In genomic region chr7:74357027-74357426, GRCm38 (mm10) we compare ENCODE assay signal across 10 mouse cellular contexts.
DNase-seq lines count a peak whose midpoint lies in the region; ATAC-seq and TF ChIP-seq lines count a peak whose summit lies in the region.
"Had no signal": no experiment of that assay in that cellular context is flagged by ENCODE, and none has a peak within 500 bp of the region (broad histone marks: within the 10 kb centered on the region; RNA-seq: fewer than 3 reads in every experiment).

No protein-coding gene starts in this region.

- TF ChIP-seq CTCF in lung, embryonic 14.5 days (IDR thresholded peaks at IDR 0.05; ENCODE audit: low read depth), result peak; percentile 65
- TF ChIP-seq CTCF in cortical plate, adult 2 months (IDR thresholded peaks at IDR 0.05; ENCODE audit: extremely low read depth, insufficient read depth, low read length), result peak; percentile 30; the same call in 1 of the 2 replicates
- peak; percentile 83 for TF ChIP-seq CTCF in midbrain, postnatal 0 days (IDR thresholded peaks at IDR 0.05)

- no peak for TF ChIP-seq POLR2A in cortical plate, adult 2 months (IDR thresholded peaks at IDR 0.05; ENCODE audit: extremely low read depth, insufficient read depth, low read length)

- no peak overlapping the region for H3K27ac ChIP-seq in embryonic facial prominence, embryonic 11.5 days (replicated peaks; ENCODE audit: low read depth, low read length)
- no peak overlapping the region for H3K27ac ChIP-seq in embryonic facial prominence, embryonic 10.5 days (replicated peaks)
- no peak overlapping the region for H3K27ac ChIP-seq in lung, embryonic 14.5 days (ENCODE audit: low read depth)
- no peak overlapping the region for H3K27ac ChIP-seq in cortical plate, adult 2 months (ENCODE audit: insufficient read depth, low read length)
- no peak overlapping the region for H3K27ac ChIP-seq in midbrain, postnatal 0 days (ENCODE audit: low read depth, low read length)
- no peak overlapping the region for H3K27ac ChIP-seq in heart, embryonic 10.5 days
- H3K27ac ChIP-seq: macrophage had no signal

- H3K4me2 ChIP-seq in embryonic facial prominence, embryonic 11.5 days (ENCODE audit: low read depth, low read length), result no peak overlapping the region
- H3K4me2 ChIP-seq in lung, embryonic 14.5 days, result no peak overlapping the region
- no peak overlapping the region for H3K4me2 ChIP-seq in midbrain, postnatal 0 days (ENCODE audit: low read depth, low read length, poor library complexity, severe bottlenecking)

- ATAC-seq in embryonic facial prominence, embryonic 11.5 days (replicated peaks; ENCODE audit: insufficient number of reproducible peaks, low FRiP score, low TSS enrichment, low read depth), result no peak
- no peak for ATAC-seq in lung, embryonic 14.5 days (ENCODE audit: insufficient read depth)
- ATAC-seq in midbrain, postnatal 0 days (ENCODE audit: low FRiP score), result no peak; the same call in 1 of the 2 replicates

- H3K4me3 ChIP-seq in embryonic facial prominence, embryonic 11.5 days (ENCODE audit: low read depth, low read length), result no peak overlapping the region
- no peak overlapping the region for H3K4me3 ChIP-seq in embryonic facial prominence, embryonic 10.5 days
- no peak overlapping the region for H3K4me3 ChIP-seq in lung, embryonic 14.5 days (ENCODE audit: low read depth, low read length)
- H3K4me3 ChIP-seq in cortical plate, adult 2 months (ENCODE audit: insufficient read depth, low read length), result no peak overlapping the region
- H3K4me3 ChIP-seq in midbrain, postnatal 0 days (ENCODE audit: low read depth, low read length), result no peak overlapping the region
- no peak overlapping the region for H3K4me3 ChIP-seq in heart, embryonic 10.5 days

- no peaks in the 10 kb centered on the region for H3K27me3 ChIP-seq in embryonic facial prominence, embryonic 11.5 days (ENCODE audit: control insufficient read depth, insufficient read depth, low read length)
- no peaks in the 10 kb centered on the region for H3K27me3 ChIP-seq in embryonic facial prominence, embryonic 10.5 days (replicated peaks; ENCODE audit: low read depth, poor library complexity, severe bottlenecking)
- H3K27me3 ChIP-seq in lung, embryonic 14.5 days (ENCODE audit: insufficient read depth, low read length), result no peaks in the 10 kb centered on the region
- no peaks in the 10 kb centered on the region for H3K27me3 ChIP-seq in midbrain, postnatal 0 days (ENCODE audit: insufficient read depth, low read length)
- 0 out of 2 replicates have a peak, but pooled peaks cover 4% of the 10 kb centered on the region for H3K27me3 ChIP-seq in heart, embryonic 10.5 days (ENCODE audit: insufficient read depth, poor library complexity, severe bottlenecking)

- DNase-seq in embryonic facial prominence, embryonic 11.5 days (ENCODE audit: low spot score), result peak; percentile 80
- DNase-seq in embryonic facial prominence, embryonic 10.5 days (ENCODE audit: low spot score), result no peak
- DNase-seq in lung, embryonic 14.5 days, result peak; percentile 82
- no peak for DNase-seq in lung, postnatal 4 days
- DNase-seq in midbrain, postnatal 0 days (ENCODE audit: low spot score), result peak; percentile 83
- DNase-seq in heart, embryonic 10.5 days (ENCODE audit: low spot score), result no peak
- no peak for DNase-seq in neural tube, embryonic 10.5 days (ENCODE audit: extremely low spot score, low spot score)
- DNase-seq: cerebellum, adult 11-12 months had no signal

- H3K9ac ChIP-seq in embryonic facial prominence, embryonic 11.5 days (replicated peaks; ENCODE audit: low read length), result no peak overlapping the region
- no peak overlapping the region for H3K9ac ChIP-seq in lung, embryonic 14.5 days
- H3K9ac ChIP-seq in midbrain, postnatal 0 days (replicated peaks; ENCODE audit: low read length, poor library complexity, severe bottlenecking), result no peak overlapping the region

- peaks cover 4% of the 10 kb centered on the region; the same call in 1 of the 2 replicates for H3K4me1 ChIP-seq in embryonic facial prominence, embryonic 11.5 days (ENCODE audit: control insufficient read depth, insufficient read depth, low read length)
- peaks cover 30% of the 10 kb centered on the region for H3K4me1 ChIP-seq in embryonic facial prominence, embryonic 10.5 days
- H3K4me1 ChIP-seq in lung, embryonic 14.5 days (ENCODE audit: insufficient read depth), result peaks cover 9% of the 10 kb centered on the region
- H3K4me1 ChIP-seq in cortical plate, adult 2 months (ENCODE audit: control insufficient read depth, insufficient read depth, low read length), result no peaks in the 10 kb centered on the region; the same call in 1 of the 2 replicates
- peaks cover 6% of the 10 kb centered on the region for H3K4me1 ChIP-seq in midbrain, postnatal 0 days (ENCODE audit: insufficient read depth, low read length)
- peaks cover 11% of the 10 kb centered on the region; the same call in 1 of the 2 replicates for H3K4me1 ChIP-seq in heart, embryonic 10.5 days

- H3K9me3 ChIP-seq in embryonic facial prominence, embryonic 11.5 days (replicated peaks; ENCODE audit: control insufficient read depth, low read length), result no peaks in the 10 kb centered on the region
- H3K9me3 ChIP-seq in embryonic facial prominence, embryonic 10.5 days, result no peaks in the 10 kb centered on the region
- H3K9me3 ChIP-seq in lung, embryonic 14.5 days (ENCODE audit: low read depth, low read length), result no peaks in the 10 kb centered on the region
- H3K9me3 ChIP-seq in midbrain, postnatal 0 days (ENCODE audit: low read length), result no peaks in the 10 kb centered on the region
- no peaks in the 10 kb centered on the region for H3K9me3 ChIP-seq in heart, embryonic 10.5 days

- no peaks in the 10 kb centered on the region for H3K36me3 ChIP-seq in embryonic facial prominence, embryonic 11.5 days (replicated peaks; ENCODE audit: control insufficient read depth, insufficient read depth, low read depth, low read length)
- H3K36me3 ChIP-seq in embryonic facial prominence, embryonic 10.5 days (replicated peaks), result no peaks in the 10 kb centered on the region
- H3K36me3 ChIP-seq in lung, embryonic 14.5 days (ENCODE audit: insufficient read depth), result no peaks in the 10 kb centered on the region
- no peaks in the 10 kb centered on the region for H3K36me3 ChIP-seq in midbrain, postnatal 0 days (ENCODE audit: insufficient read depth, low read length)
- no peaks in the 10 kb centered on the region for H3K36me3 ChIP-seq in heart, embryonic 10.5 days

Comparison
In these comparisons a context has a peak if more than half of its experiments do, and no peak if none do; other contexts are left out.
1. DNase-seq: peak in embryonic facial prominence, embryonic 11.5 days (single experiment), lung, embryonic 14.5 days (single experiment) and midbrain, postnatal 0 days (single experiment); none in embryonic facial prominence, embryonic 10.5 days (single experiment), lung, postnatal 4 days (0 of 2), heart, embryonic 10.5 days (single experiment) and neural tube, embryonic 10.5 days (single experiment).
2. CTCF ChIP-seq: peak in every context shown above with its lines; median percentile 83 in midbrain, postnatal 0 days; 65 in lung, embryonic 14.5 days; 30 in cortical plate, adult 2 months.